Mouse (Mus musculus): ENCODE data around the gene H2-Q4. TPM values are rescaled to one million over a fixed set of nuclear protein-coding genes. Genes with fewer than 3 reads are reported as not detected.
"Not testable (repeated sequence)": the region's sequence is repeated elsewhere in the genome, so short reads cannot be mapped to it uniquely, and the experiment has no call there.

Gene H2-Q4
- polyA plus RNA-seq, 1 experiment from 2014 or later = 0.89 TPM

- Histone ChIP-seq H3K27me3 (0 out of 2 replicates have a peak, but pooled peaks cover 4% of the 10 kb centered on the region), H3K4me2 (peak overlapping the region; percentile 93), H3K4me1 (peaks cover 9% of the 10 kb centered on the region), H3K4me3 (peak overlapping the region; percentile 55), H3K9ac (peak overlapping the region; percentile 65), H3K36me3 (ENCODE audit: poor library complexity, severe bottlenecking) (no peaks in the 10 kb centered on the region), H3K27ac (no peak overlapping the region), H3K9me3 (replicated peaks) (no peaks in the 10 kb centered on the region)
- WGBS = 1% methylated on average over 63 of the region's 70 CpGs
- peak; percentile 41; the same call in 1 of the 2 replicates for ATAC-seq
These were observed 473 bp downstream of the H2-Q4 start for GRCm38 (mm10) chr17:35379729-35380451.

- WGBS = 4% methylated on average over 7 of the region's 7 CpGs
These were observed 10.4 kb downstream of the H2-Q4 start for GRCm38 (mm10) chr17:35389796-35390195.

DNA sequence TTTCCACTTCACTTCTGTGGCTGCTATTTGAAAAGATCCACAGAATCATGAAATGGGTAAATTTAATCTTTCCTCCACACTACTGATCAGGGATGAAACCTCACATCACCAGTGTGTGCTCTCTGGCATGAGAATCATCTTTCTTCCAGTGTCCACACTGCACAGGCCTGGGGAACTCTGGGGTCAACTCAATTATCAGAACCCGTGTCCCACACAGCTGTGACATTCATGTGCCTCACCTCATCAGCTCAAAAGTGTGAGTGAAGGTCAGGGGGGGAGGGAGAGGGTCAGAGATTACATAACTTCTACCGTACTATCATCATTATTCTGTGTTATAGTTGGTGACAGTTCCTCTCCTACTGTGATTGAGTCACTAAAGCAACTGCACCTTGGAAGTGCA lies 13.3 kb downstream of the H2-Q4 start:
- not testable (repeated sequence) for H3K4me3 ChIP-seq, ATAC-seq
- 72% methylated on average over 2 of the region's 2 CpGs for WGBS

More at GRCm38 (mm10) chr17:35389796-35390195, 10.4 kb downstream of the H2-Q4 start:
- H3K4me2 ChIP-seq; H3K27me3 ChIP-seq; H3K27ac ChIP-seq; H3K9ac ChIP-seq; H3K9me3 ChIP-seq (replicated peaks); H3K36me3 ChIP-seq (ENCODE audit: poor library complexity, severe bottlenecking); ATAC-seq; H3K4me1 ChIP-seq; H3K4me3 ChIP-seq: not testable (repeated sequence)

GRCm38 (mm10) chr17:35393864-35394800 lies 14.7 kb downstream of the H2-Q4 start:
- ATAC-seq = peak; percentile 36; the same call in 1 of the 2 replicates
- H3K27ac ChIP-seq; H3K4me1 ChIP-seq; H3K9ac ChIP-seq; H3K36me3 ChIP-seq (ENCODE audit: poor library complexity, severe bottlenecking); H3K9me3 ChIP-seq (replicated peaks): not testable (repeated sequence)
- peak overlapping the region; percentile 52 for H3K4me2 ChIP-seq
- 3% methylated on average over 57 of the region's 75 CpGs for WGBS
- peak overlapping the region; percentile 24 for H3K4me3 ChIP-seq
- H3K27me3 ChIP-seq = peaks cover 13% of the 10 kb centered on the region

More for the DNA sequence above, 13.3 kb downstream of the H2-Q4 start:
- H3K27me3 ChIP-seq = peaks cover 13% of the 10 kb centered on the region
- H3K4me1 ChIP-seq; H3K9me3 ChIP-seq (replicated peaks); H3K9ac ChIP-seq; H3K27ac ChIP-seq; H3K4me2 ChIP-seq; H3K36me3 ChIP-seq (ENCODE audit: poor library complexity, severe bottlenecking): not testable (repeated sequence)

DNA sequence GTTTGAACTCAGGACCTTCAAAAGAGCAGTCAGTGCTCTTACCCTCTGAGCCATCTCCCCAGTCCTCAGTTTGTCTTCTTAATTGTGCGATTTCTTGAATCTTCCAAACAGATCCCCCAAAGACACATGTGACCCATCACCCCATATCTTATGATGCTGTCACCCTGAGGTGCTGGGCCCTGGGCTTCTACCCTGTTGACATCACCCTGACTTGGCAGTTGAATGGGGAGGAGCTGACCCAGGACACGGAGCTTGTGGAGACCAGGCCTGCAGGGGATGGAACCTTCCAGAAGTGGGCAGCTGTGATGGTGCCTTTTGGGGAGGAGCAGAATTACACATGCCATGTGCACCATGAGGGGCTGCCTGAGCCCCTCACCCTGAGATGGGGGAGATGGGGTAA lies 17.5 kb downstream of the H2-Q4 start:
- H3K9me3 ChIP-seq (replicated peaks); H3K36me3 ChIP-seq (ENCODE audit: poor library complexity, severe bottlenecking); ATAC-seq; H3K4me2 ChIP-seq; H3K4me1 ChIP-seq; H3K9ac ChIP-seq; H3K27ac ChIP-seq; H3K4me3 ChIP-seq: not testable (repeated sequence)
- WGBS = 89% methylated on average over 2 of the region's 2 CpGs
- peaks cover 13% of the 10 kb centered on the region for H3K27me3 ChIP-seq

GRCm38 (mm10) chr17:35413057-35413456 lies 33.6 kb downstream of the H2-Q4 start:
- no CpG with 5 or more reads among the region's 1 CpGs for WGBS
- not testable (repeated sequence) for H3K9ac ChIP-seq; H3K36me3 ChIP-seq (ENCODE audit: poor library complexity, severe bottlenecking); H3K9me3 ChIP-seq (replicated peaks); H3K27ac ChIP-seq; H3K4me1 ChIP-seq; H3K4me3 ChIP-seq; H3K27me3 ChIP-seq; H3K4me2 ChIP-seq; ATAC-seq

GRCm38 (mm10) chr17:35415273-35416129 lies 36.1 kb downstream of the H2-Q4 start:
- not testable (repeated sequence) for H3K4me2 ChIP-seq; H3K36me3 ChIP-seq (ENCODE audit: poor library complexity, severe bottlenecking); H3K4me1 ChIP-seq; H3K27ac ChIP-seq; ATAC-seq; H3K4me3 ChIP-seq; H3K9ac ChIP-seq; H3K9me3 ChIP-seq (replicated peaks); H3K27me3 ChIP-seq
- WGBS = 58% methylated on average over 2 of the region's 10 CpGs

DNA sequence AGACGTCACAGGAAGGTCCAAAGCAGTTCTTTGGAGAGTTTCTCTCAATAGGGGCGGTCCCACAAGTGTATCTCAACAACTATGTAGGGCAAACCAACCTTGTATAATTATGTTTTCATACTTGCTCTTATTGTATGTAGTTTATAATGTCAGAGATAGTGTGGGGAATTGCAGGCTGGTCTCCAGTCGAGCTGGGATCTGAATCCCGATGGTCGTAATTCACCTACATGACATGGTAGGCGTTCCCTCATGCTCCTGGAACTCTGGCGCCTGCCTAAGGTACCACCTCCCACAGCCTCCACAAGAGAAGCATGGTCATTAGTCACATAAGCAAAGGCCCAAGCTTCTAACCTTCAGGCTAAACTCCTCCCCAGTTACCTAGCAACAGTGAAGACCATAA lies 39.4 kb downstream of the H2-Q4 start:
- H3K9me3 ChIP-seq (replicated peaks) = no peaks in the 10 kb centered on the region
- H3K36me3 ChIP-seq (ENCODE audit: poor library complexity, severe bottlenecking) = no peaks in the 10 kb centered on the region
- 83% methylated on average over 7 of the region's 7 CpGs for WGBS
- H3K4me1 ChIP-seq = no peaks in the 10 kb centered on the region
- H3K9ac ChIP-seq = no peak overlapping the region
- H3K27ac ChIP-seq = no peak overlapping the region
- no peak overlapping the region for H3K4me3 ChIP-seq
- H3K4me2 ChIP-seq = no peak overlapping the region
- no peak for ATAC-seq
- H3K27me3 ChIP-seq = peaks cover 12% of the 10 kb centered on the region

GRCm38 (mm10) chr17:35419564-35419963 lies 40.1 kb downstream of the H2-Q4 start:
- not testable (repeated sequence) for ATAC-seq; H3K27ac ChIP-seq; H3K9me3 ChIP-seq (replicated peaks); H3K4me2 ChIP-seq; H3K4me1 ChIP-seq; H3K9ac ChIP-seq; H3K4me3 ChIP-seq; H3K36me3 ChIP-seq (ENCODE audit: poor library complexity, severe bottlenecking)
- 75% methylated on average over 4 of the region's 4 CpGs for WGBS
- peaks cover 16% of the 10 kb centered on the region for H3K27me3 ChIP-seq

DNA sequence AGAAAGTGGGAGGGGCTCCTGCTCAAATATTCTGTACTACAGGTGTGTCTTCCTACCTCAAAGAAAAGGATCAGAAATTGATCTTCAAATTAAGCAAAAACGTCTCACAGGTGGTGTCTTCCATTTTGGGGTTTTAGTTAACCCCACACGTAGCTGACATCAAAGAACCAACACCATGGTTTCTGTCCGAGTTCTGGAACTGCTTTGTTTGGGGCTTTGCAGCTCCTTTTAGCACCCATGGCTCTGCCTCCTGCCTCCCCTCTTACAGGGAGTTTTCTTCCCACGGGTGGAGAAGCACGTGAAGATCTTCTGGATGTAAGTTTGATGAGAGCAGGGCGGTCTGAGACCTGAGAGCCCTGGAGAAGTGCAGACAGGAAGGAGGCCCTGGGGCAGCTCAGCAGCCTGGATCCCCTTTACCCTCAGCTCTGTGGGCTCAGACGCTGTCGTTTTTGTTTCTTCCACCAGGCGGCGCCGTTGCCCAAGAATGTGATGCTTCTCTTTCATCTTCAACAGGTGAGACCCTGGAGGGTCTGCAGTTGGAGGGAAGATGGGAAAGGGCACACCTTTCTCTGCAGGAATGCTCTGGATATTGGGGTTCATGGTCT lies 40.9 kb downstream of the H2-Q4 start:
- 14% methylated on average over 11 of the region's 11 CpGs for WGBS
- H3K27me3 ChIP-seq = peaks cover 23% of the 10 kb centered on the region
- not testable (repeated sequence) for H3K4me1 ChIP-seq; ATAC-seq; H3K9ac ChIP-seq; H3K36me3 ChIP-seq (ENCODE audit: poor library complexity, severe bottlenecking); H3K4me2 ChIP-seq; H3K4me3 ChIP-seq; H3K9me3 ChIP-seq (replicated peaks); H3K27ac ChIP-seq

GRCm38 (mm10) chr17:35421331-35421730 lies 41.9 kb downstream of the H2-Q4 start:
- H3K9me3 ChIP-seq (replicated peaks); ATAC-seq; H3K4me2 ChIP-seq; H3K4me1 ChIP-seq; H3K4me3 ChIP-seq; H3K36me3 ChIP-seq (ENCODE audit: poor library complexity, severe bottlenecking); H3K9ac ChIP-seq; H3K27ac ChIP-seq: not testable (repeated sequence)
- 90% methylated on average over 4 of the region's 4 CpGs for WGBS
- peaks cover 33% of the 10 kb centered on the region for H3K27me3 ChIP-seq

Data from forebrain, embryonic 13.5 days (tissue).